Mouse (Mus musculus): ENCODE data around the gene Acvr1b.

Acvr1b gene

GRCm38 (mm10) chr15:101230995-101231647, 57.3 kb downstream of the Acvr1b start:
- DNase-seq (ENCODE audit: low spot score): peak; percentile 41

- no peak for DNase-seq (ENCODE audit: low spot score)
Measured at GRCm38 (mm10) chr15:101231648-101232180, 57.8 kb downstream of the Acvr1b start.

GRCm38 (mm10) chr15:101232607-101233006, 58.7 kb downstream of the Acvr1b start:
- DNase-seq (ENCODE audit: low spot score): no peak

GRCm38 (mm10) chr15:101233183-101233582, 59.3 kb downstream of the Acvr1b start:
- DNase-seq (ENCODE audit: low spot score): no peak

GRCm38 (mm10) chr15:101233641-101234275, 59.9 kb downstream of the Acvr1b start:
- DNase-seq (ENCODE audit: low spot score): no peak

GRCm38 (mm10) chr15:101234611-101235341, 60.9 kb downstream of the Acvr1b start:
- no peak for DNase-seq (ENCODE audit: low spot score)

- DNase-seq (ENCODE audit: low spot score): no peak
Measured at GRCm38 (mm10) chr15:101235342-101235698, 61.5 kb downstream of the Acvr1b start.

- no peak for DNase-seq (ENCODE audit: low spot score)
Measured at GRCm38 (mm10) chr15:101235728-101236327, 62.0 kb downstream of the Acvr1b start.

GRCm38 (mm10) chr15:101236878-101237277, 63.0 kb downstream of the Acvr1b start:
- no peak for DNase-seq (ENCODE audit: low spot score)

- DNase-seq (ENCODE audit: low spot score): no peak
Measured at GRCm38 (mm10) chr15:101238885-101239511, 65.1 kb downstream of the Acvr1b start.

GRCm38 (mm10) chr15:101239821-101240220, 66.0 kb downstream of the Acvr1b start:
- DNase-seq (ENCODE audit: low spot score): no peak

GRCm38 (mm10) chr15:101240799-101241204, 66.9 kb downstream of the Acvr1b start:
- DNase-seq (ENCODE audit: low spot score): peak; percentile 74

- no peak for DNase-seq (ENCODE audit: low spot score)
Measured at GRCm38 (mm10) chr15:101241236-101241635, 67.4 kb downstream of the Acvr1b start.

GRCm38 (mm10) chr15:101241853-101242252, 68.0 kb downstream of the Acvr1b start:
- DNase-seq (ENCODE audit: low spot score): no peak

- DNase-seq (ENCODE audit: low spot score): no peak
Measured at GRCm38 (mm10) chr15:101242645-101243044, 68.8 kb downstream of the Acvr1b start.

- no peak for DNase-seq (ENCODE audit: low spot score)
Measured at GRCm38 (mm10) chr15:101244012-101244411, 70.1 kb downstream of the Acvr1b start.

GRCm38 (mm10) chr15:101246231-101247154, 72.6 kb downstream of the Acvr1b start:
- DNase-seq (ENCODE audit: low spot score): peak; percentile 86

GRCm38 (mm10) chr15:101247155-101247498, 73.3 kb downstream of the Acvr1b start:
- DNase-seq (ENCODE audit: low spot score): no peak

- no peak for DNase-seq (ENCODE audit: low spot score)
Measured at GRCm38 (mm10) chr15:101248029-101248710, 74.3 kb downstream of the Acvr1b start.

- no peak for DNase-seq (ENCODE audit: low spot score)
Measured at GRCm38 (mm10) chr15:101250220-101250800, 76.4 kb downstream of the Acvr1b start.

Data from c-Kit-positive CD71-positive TER-119-positive erythroid progenitor cells, embryonic 14.5 days (primary cell).